Mouse (Mus musculus) liver, embryonic 11.5 days (tissue): ENCODE results near the gene Galnt9. TPM values are rescaled to one million over a fixed set of nuclear protein-coding genes. Genes with fewer than 3 reads are reported as not detected.

Source experiments
- ATAC-seq: fragments of 200-750 bp; cut with Nextera tagmentation; replicated peaks from 2 replicates; pipeline ENCODE4 v1.8.0; 2017; ENCODE audit warnings: moderate number of reproducible peaks, mild to moderate bottlenecking, moderate TSS enrichment, moderate library complexity; ENCODE audit not compliant: low FRiP score
- DNase-seq: peaks from one replicate; pipeline ENCODE4 v3.0.0-alpha.2; 2017; ENCODE audit warnings: low spot score
- H3K27ac ChIP-seq: fragments of 300-500 bp; sonication (generic); 2 replicates; pipeline ENCODE4 v1.5.1; 2014; ENCODE audit warnings: mild to moderate bottlenecking, low read depth, low read length, control low read depth
- H3K27me3 ChIP-seq: fragments of 300-500 bp; sonication (generic); replicated peaks from 2 replicates; pipeline ENCODE4 v1.6.1; 2014; ENCODE audit warnings: low read length, mixed read lengths; ENCODE audit not compliant: control insufficient read depth, insufficient read depth
- H3K36me3 ChIP-seq: fragments of 300-500 bp; sonication (generic); 2 replicates; pipeline ENCODE4 v1.6.1; 2014; ENCODE audit warnings: mild to moderate bottlenecking, low read length, moderate library complexity, mixed read lengths; ENCODE audit not compliant: control insufficient read depth, insufficient read depth
- H3K4me1 ChIP-seq: fragments of 300-500 bp; sonication (generic); replicated peaks from 2 replicates; pipeline ENCODE4 v1.6.1; 2014; ENCODE audit warnings: low read length, mixed read lengths; ENCODE audit not compliant: control insufficient read depth, insufficient read depth
- H3K4me2 ChIP-seq: fragments of 300-500 bp; sonication (generic); 2 replicates; pipeline ENCODE4 v1.6.1; 2014; ENCODE audit warnings: mild to moderate bottlenecking, control low read depth, moderate library complexity
- H3K4me3 ChIP-seq: fragments of 300-500 bp; sonication (generic); 2 replicates; pipeline ENCODE4 v1.5.1; 2014; ENCODE audit warnings: low read depth, low read length, control low read depth
- H3K9ac ChIP-seq: fragments of 300-500 bp; sonication (generic); 2 replicates; pipeline ENCODE4 v1.6.1; 2014; ENCODE audit warnings: low read depth, low read length, control low read depth
- H3K9me3 ChIP-seq: fragments of 300-500 bp; sonication (generic); 2 replicates; pipeline ENCODE4 v1.6.1; 2016; ENCODE audit warnings: low read length, inconsistent platforms, mixed read lengths; ENCODE audit not compliant: control insufficient read depth
- WGBS: fragments of 180-500 bp; shearing (Covaris S2); extraction: QIAGEN DNeasy Blood & Tissue Kit; methylation state at CpG from one replicate; pipeline ENCODE4 v1.1.7; 2014; 5-methylcytosine and 5-hydroxymethylcytosine counted together
- polyA plus RNA-seq: library from polyadenylated mRNA; unstranded; fragments of >200 nt; fragmentation: Nextera tagmentation; extraction: Ambion mirVana; gene quantifications from 2 replicates; pipeline ENCODE4 v1.2.1, GENCODE M21; 2014

The Galnt9 gene
- polyA plus RNA-seq, 1 experiment from 2014 or later: 0.07 TPM

DNA sequence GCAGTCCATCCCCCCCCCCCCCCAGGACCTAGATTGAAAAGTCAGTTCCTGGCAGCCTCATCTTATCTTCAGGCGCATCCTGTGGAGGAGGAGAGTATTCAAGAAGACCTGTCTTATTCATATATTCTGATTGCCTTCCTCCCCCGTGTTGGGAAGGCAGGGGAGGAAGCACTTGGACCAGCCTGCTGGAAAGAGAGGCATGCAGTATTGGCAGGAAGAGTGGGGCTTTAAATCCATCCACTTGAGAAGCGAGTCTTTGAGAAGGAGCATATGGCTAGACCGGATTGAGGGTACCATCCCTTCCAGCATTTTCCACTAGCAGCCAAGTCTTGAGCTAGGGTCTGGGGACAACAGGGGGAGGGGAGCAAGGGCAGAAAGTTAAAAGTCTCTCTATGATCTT lies 20.9 kb upstream of the Galnt9 start:
- no peak overlapping the region for H3K4me3 ChIP-seq
- DNase-seq (no peak), ATAC-seq (no peak)
- WGBS: 48% methylated on average over 4 of the region's 4 CpGs
- H3K4me1 ChIP-seq: no peaks in the 10 kb centered on the region
- H3K27ac ChIP-seq: no peak overlapping the region
- no peaks in the 10 kb centered on the region for H3K36me3 ChIP-seq
- H3K9me3 ChIP-seq: no peaks in the 10 kb centered on the region
- no peaks in the 10 kb centered on the region; the same call in 1 of the 2 replicates for H3K27me3 ChIP-seq
- H3K9ac ChIP-seq: no peak overlapping the region
- no peak overlapping the region for H3K4me2 ChIP-seq

DNA sequence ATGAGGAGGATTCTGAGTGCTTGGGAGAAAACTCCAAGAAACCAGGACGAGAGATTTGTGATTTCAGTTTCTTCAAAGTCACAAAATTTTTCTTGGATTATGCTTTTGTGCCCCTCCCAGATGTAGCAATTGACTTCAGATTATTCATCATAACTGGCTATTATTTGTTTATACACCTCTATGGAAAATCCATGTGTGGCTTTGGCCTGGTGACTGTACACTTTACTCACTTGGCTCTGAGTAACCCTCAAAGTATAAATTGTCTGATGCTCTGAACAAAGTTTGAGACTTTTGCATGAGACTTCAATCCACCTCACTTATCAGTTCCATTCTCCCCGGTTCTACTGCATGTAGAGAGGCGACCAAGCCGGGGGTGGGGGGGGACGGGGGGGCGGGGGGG lies 18.5 kb upstream of the Galnt9 start:
- DNase-seq (no peak), ATAC-seq (no peak)
- no peaks in the 10 kb centered on the region for H3K9me3 ChIP-seq
- H3K27me3 ChIP-seq: no peaks in the 10 kb centered on the region
- H3K4me2 ChIP-seq: no peak overlapping the region
- no peak overlapping the region for H3K4me3 ChIP-seq
- no peaks in the 10 kb centered on the region for H3K4me1 ChIP-seq
- no peak overlapping the region for H3K27ac ChIP-seq
- H3K9ac ChIP-seq: no peak overlapping the region
- no peaks in the 10 kb centered on the region for H3K36me3 ChIP-seq
- 81% methylated on average over 6 of the region's 6 CpGs for WGBS

DNA sequence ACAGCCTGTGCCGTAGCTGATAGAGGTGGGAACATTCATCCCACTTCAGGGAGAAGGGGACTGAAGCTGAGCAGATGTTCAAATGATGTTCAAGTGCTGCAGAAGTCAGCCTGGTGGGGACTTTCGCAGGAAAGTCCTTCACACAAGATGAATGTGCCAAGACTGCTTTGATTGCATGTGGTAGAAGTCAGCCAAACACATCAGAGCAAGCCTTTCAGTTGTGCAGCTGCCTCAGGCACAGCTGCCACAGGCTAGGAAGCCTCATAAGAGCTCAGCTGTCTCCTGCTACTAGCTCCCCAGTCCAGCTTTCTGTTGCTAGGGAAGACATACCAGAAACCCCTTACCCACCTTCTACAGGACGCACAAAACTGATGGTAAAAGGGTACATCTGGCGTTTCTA lies 17.6 kb upstream of the Galnt9 start:
- ATAC-seq (no peak), DNase-seq (no peak)
- Histone ChIP-seq H3K4me3 (no peak overlapping the region), H3K27ac (no peak overlapping the region), H3K4me1 (no peaks in the 10 kb centered on the region), H3K9me3 (no peaks in the 10 kb centered on the region), H3K4me2 (no peak overlapping the region), H3K9ac (no peak overlapping the region), H3K27me3 (no peaks in the 10 kb centered on the region), H3K36me3 (no peaks in the 10 kb centered on the region)
- 78% methylated on average over 4 of the region's 4 CpGs for WGBS

DNA sequence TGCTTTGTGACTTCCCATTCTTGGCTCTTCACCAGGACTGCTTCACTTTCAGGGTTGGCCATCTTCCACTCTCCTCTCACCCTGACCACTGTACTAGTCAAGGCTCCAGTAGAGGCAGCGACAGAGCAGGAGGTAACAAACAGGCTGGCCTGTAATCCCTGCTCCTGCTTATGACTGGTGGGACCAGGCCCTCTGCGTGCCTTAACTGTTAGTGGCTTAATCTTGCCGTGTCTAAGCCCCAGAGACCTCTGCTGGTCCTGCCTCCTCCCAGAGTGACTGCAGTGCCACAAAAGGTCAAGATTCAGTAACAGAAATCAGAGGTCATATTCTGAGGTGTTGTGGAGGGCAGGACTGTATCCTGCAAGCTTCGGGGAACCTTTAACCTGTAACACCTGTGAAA lies 13.1 kb upstream of the Galnt9 start:
- DNase-seq (no peak), ATAC-seq (no peak)
- no peaks in the 10 kb centered on the region for H3K36me3 ChIP-seq
- no peak overlapping the region for H3K27ac ChIP-seq
- no peak overlapping the region for H3K4me3 ChIP-seq
- WGBS: 67% methylated on average over 4 of the region's 4 CpGs
- H3K4me2 ChIP-seq: no peak overlapping the region
- no peaks in the 10 kb centered on the region for H3K27me3 ChIP-seq
- H3K9me3 ChIP-seq: no peaks in the 10 kb centered on the region
- no peaks in the 10 kb centered on the region for H3K4me1 ChIP-seq
- H3K9ac ChIP-seq: no peak overlapping the region

DNA sequence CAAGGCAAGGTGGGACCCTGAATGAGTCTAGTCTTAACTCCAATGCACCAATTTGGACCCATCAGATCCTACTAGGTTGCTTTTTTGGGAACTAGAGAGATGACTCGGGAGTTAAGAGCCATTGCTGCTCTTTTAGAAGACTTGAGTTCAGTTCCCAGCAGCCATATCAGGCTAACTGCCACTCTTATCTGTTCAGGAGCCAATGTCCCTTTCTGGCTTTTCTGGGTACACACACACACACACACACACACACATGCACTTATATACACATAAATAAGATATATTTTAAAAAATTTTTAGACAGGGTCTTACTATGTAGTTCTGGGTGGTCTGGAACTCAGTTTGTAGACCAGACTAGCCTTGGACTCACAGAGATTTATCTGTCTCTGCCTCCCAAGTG lies 9.8 kb upstream of the Galnt9 start:
- H3K27ac ChIP-seq: no peak overlapping the region
- 53% methylated on average over 1 of the region's 1 CpGs for WGBS
- H3K4me1 ChIP-seq: no peaks in the 10 kb centered on the region
- H3K27me3 ChIP-seq: no peaks in the 10 kb centered on the region
- H3K4me2 ChIP-seq: no peak overlapping the region
- no peak overlapping the region for H3K4me3 ChIP-seq
- DNase-seq (no peak), ATAC-seq (no peak)
- no peaks in the 10 kb centered on the region for H3K36me3 ChIP-seq
- no peaks in the 10 kb centered on the region for H3K9me3 ChIP-seq
- H3K9ac ChIP-seq: no peak overlapping the region

DNA sequence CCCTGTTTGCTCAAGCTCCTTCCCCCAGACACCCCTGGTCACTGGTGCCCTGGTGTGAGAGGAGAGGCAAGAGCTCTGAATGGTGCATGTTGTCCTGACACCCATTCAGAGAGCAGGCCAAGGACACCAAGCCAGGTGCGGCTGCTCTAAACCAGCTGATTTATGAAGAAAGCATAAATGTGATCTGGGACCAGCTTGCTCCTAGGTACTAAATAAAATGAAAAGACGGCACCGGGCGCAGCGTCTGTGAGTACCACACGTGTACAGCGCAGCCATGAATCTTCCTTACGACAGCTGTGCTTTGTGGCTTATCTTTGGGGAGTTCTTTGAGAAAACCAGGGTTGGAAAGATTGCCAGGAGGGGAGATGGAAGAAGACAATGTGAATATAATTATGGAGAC lies 8.2 kb upstream of the Galnt9 start:
- Histone ChIP-seq H3K4me2 (no peak overlapping the region), H3K4me1 (no peaks in the 10 kb centered on the region), H3K9ac (no peak overlapping the region), H3K27ac (no peak overlapping the region), H3K4me3 (no peak overlapping the region), H3K9me3 (no peaks in the 10 kb centered on the region), H3K36me3 (no peaks in the 10 kb centered on the region), H3K27me3 (no peaks in the 10 kb centered on the region)
- WGBS: 87% methylated on average over 8 of the region's 8 CpGs
- ATAC-seq (no peak), DNase-seq (no peak)

DNA sequence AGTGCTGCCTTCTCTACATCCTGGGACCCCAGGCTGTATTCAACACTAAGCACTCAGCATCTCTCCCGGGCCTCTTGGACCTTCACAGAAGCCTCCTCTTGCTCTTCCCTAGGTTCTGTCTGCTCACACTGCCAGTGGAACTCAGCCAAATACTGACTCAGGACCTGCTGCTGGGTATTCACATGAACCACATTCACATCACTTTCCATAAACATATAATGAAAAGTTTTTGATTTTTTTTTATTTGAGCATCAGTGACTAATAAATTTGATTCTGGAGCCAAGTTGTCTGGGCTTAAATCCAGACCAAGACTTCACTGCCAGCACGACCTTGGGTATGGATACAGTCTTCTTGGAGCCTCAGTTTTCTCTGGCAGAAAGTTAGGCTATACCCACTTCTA lies 3.2 kb upstream of the Galnt9 start:
- Histone ChIP-seq H3K27ac (no peak overlapping the region), H3K4me3 (no peak overlapping the region), H3K4me1 (no peaks in the 10 kb centered on the region), H3K36me3 (no peaks in the 10 kb centered on the region), H3K9me3 (no peaks in the 10 kb centered on the region), H3K27me3 (peaks cover 35% of the 10 kb centered on the region), H3K9ac (no peak overlapping the region), H3K4me2 (no peak overlapping the region)
- ATAC-seq (no peak), DNase-seq (no peak)
- 41% methylated on average over 2 of the region's 2 CpGs for WGBS

DNA sequence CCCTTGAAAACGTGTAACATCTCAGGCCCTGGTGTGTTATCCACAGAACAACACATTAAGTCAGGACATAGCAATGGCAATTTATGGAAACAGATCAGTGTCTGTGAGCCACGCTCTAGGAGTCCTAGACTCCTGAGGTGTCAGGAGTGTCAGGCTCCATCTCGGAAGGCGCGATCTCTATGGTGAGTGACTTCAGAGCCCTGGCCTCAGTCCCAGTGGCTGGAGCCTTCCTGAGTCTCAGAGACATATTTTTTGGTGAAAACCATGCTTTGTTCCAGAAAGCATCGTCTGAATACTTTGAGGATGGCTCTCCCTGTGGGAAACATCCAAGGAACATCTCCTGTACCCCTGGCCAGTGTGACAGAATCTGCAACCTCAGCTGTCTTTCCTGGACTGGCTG lies 2.7 kb upstream of the Galnt9 start:
- 69% methylated on average over 6 of the region's 6 CpGs for WGBS
- Histone ChIP-seq H3K27ac (no peak overlapping the region), H3K27me3 (peaks cover 38% of the 10 kb centered on the region), H3K9me3 (no peaks in the 10 kb centered on the region), H3K9ac (no peak overlapping the region), H3K4me2 (no peak overlapping the region), H3K4me1 (no peaks in the 10 kb centered on the region), H3K4me3 (no peak overlapping the region), H3K36me3 (no peaks in the 10 kb centered on the region)
- ATAC-seq: no peak
- DNase-seq: no peak

DNA sequence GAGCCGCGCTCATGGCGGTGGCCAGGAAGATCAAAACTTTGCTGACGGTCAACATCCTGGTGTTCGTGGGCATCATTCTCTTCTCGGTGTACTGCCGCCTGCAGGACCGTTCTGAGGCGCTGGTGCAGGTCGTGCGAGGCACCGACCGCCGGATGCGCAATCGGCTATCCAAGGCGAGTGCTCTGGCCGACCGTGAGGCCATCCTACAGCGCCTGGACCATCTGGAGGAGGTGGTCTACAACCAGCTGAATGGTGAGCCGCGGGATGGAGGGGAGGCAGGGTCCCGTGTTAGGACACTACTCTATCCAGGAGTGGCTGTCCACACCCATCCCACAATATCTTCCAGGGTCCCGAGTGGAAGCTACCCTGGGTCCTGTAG lies 525 bp downstream of the Galnt9 start:
- peak overlapping the region; percentile 61 for H3K4me2 ChIP-seq
- H3K36me3 ChIP-seq: no peaks in the 10 kb centered on the region
- H3K27me3 ChIP-seq: peaks cover 63% of the 10 kb centered on the region
- 4% methylated on average over 24 of the region's 24 CpGs for WGBS
- H3K27ac ChIP-seq: no peak overlapping the region
- H3K4me3 ChIP-seq: peak overlapping the region; percentile 39; the same call in 1 of the 2 replicates
- no peaks in the 10 kb centered on the region for H3K9me3 ChIP-seq
- no peak for DNase-seq
- no peak overlapping the region for H3K9ac ChIP-seq
- no peaks in the 10 kb centered on the region for H3K4me1 ChIP-seq
- ATAC-seq: no peak
